In genomic region chr1:7586409-7586808, GRCm38 (mm10) we compare ENCODE assay signal across 19 mouse cellular contexts.
"Had no signal": no experiment of that assay in that cellular context is flagged by ENCODE, and none has a peak within 500 bp of the region (broad histone marks: within the 10 kb centered on the region; RNA-seq: fewer than 3 reads in every experiment).

No protein-coding gene starts in this region.

- H3K9ac ChIP-seq: limb, embryonic 13.5 days; liver, embryonic 12.5 days; liver, embryonic 15.5 days; lung, embryonic 15.5 days had no signal

- H3K27ac ChIP-seq: limb, embryonic 10.5 days; limb, embryonic 13.5 days; liver, embryonic 12.5 days; liver, embryonic 15.5 days; lung, embryonic 15.5 days; midbrain, embryonic 10.5 days; stomach, postnatal 0 days had no signal

- H3K4me3 ChIP-seq: limb, embryonic 10.5 days; limb, embryonic 13.5 days; liver, embryonic 12.5 days; liver, embryonic 15.5 days; lung, embryonic 15.5 days; megakaryocyte, embryonic 14.5 days; midbrain, embryonic 10.5 days had no signal

- H3K4me1 ChIP-seq: limb, embryonic 10.5 days; limb, embryonic 13.5 days; liver, embryonic 12.5 days; liver, embryonic 15.5 days; lung, embryonic 15.5 days; megakaryocyte, embryonic 14.5 days; midbrain, embryonic 10.5 days had no signal

- H3K9me3 ChIP-seq: limb, embryonic 10.5 days; limb, embryonic 13.5 days; liver, embryonic 12.5 days; liver, embryonic 15.5 days; lung, embryonic 15.5 days had no signal

- DNase-seq: kidney, adult 9 months; kidney, postnatal 14 days; kidney, postnatal 4 days; liver; lung, adult 18-20 months; lung, postnatal 10 days; lung, postnatal 36 days; right cerebral cortex, adult 18-20 months; right cerebral cortex, postnatal 14 days; right cerebral cortex, postnatal 4 days; thymus, postnatal 25 days had no signal

- H3K4me2 ChIP-seq: limb, embryonic 13.5 days; liver, embryonic 12.5 days; liver, embryonic 15.5 days; lung, embryonic 15.5 days had no signal

- ATAC-seq: liver, embryonic 12.5 days had no signal

- H3K27me3 ChIP-seq: limb, embryonic 13.5 days; liver, embryonic 12.5 days; liver, embryonic 15.5 days; lung, embryonic 15.5 days; megakaryocyte, embryonic 14.5 days had no signal

- H3K36me3 ChIP-seq: limb, embryonic 10.5 days; limb, embryonic 13.5 days; liver, embryonic 12.5 days; liver, embryonic 15.5 days; lung, embryonic 15.5 days; midbrain, embryonic 10.5 days had no signal
